In the genomic region with DNA sequence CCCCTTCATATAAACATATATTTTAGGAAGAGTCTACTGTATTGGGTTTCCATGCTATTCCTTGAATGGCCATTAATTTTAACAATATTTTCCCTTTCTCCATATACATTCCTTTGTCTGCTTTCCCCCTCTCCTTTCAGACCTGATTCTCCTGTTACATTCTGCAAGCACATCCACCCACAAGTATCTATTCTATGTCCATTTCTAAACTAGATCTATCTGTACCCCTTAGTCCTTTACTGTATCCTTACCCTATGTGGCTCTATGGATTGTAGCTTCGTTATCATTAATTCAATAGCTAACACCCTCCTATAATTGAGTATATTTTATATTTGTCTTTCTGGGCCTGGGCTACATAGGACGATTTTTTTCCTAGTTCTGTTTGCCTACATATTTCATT, we compare ENCODE assay signal across 32 mouse cellular contexts. TPM values are rescaled to one million over a fixed set of nuclear protein-coding genes. Genes with fewer than 3 reads are reported as not detected.
"Had no signal": no experiment of that assay in that cellular context is flagged by ENCODE, and none has a peak within 500 bp of the region (broad histone marks: within the 10 kb centered on the region; RNA-seq: fewer than 3 reads in every experiment).

No protein-coding gene starts in this region.

- H3K27ac ChIP-seq: left cerebral cortex, adult 2 months; limb, embryonic 10.5 days; limb, embryonic 12.5 days; limb, embryonic 13.5 days; limb, embryonic 15.5 days; liver, embryonic 12.5 days; liver, embryonic 13.5 days; liver, embryonic 14.5 days; liver, embryonic 15.5 days; lung, embryonic 15.5 days; macrophage; midbrain, embryonic 10.5 days; midbrain, embryonic 12.5 days; midbrain, embryonic 15.5 days; neural tube, embryonic 12.5 days had no signal

- DNase-seq: left cerebral cortex, postnatal 4 days; liver; liver, embryonic 13.5 days; liver, postnatal 0 days; lung, adult 18-20 months; lung, adult 2 months; lung, embryonic 14.5 days; lung, postnatal 10 days; lung, postnatal 14 days; lung, postnatal 36 days; lung, postnatal 4 days; midbrain, embryonic 14.5 days had no signal

- H3K27me3 ChIP-seq: limb, embryonic 12.5 days; limb, embryonic 13.5 days; limb, embryonic 15.5 days; liver, embryonic 12.5 days; liver, embryonic 13.5 days; liver, embryonic 15.5 days; lung, embryonic 15.5 days; megakaryocyte, embryonic 14.5 days; midbrain, embryonic 12.5 days; midbrain, embryonic 15.5 days; neural tube, embryonic 12.5 days had no signal

- H3K36me3 ChIP-seq: limb, embryonic 10.5 days; limb, embryonic 12.5 days; limb, embryonic 13.5 days; limb, embryonic 15.5 days; liver, embryonic 12.5 days; liver, embryonic 13.5 days; liver, embryonic 15.5 days; lung, embryonic 15.5 days; midbrain, embryonic 10.5 days; midbrain, embryonic 12.5 days; midbrain, embryonic 15.5 days; neural tube, embryonic 12.5 days had no signal

- H3K4me2 ChIP-seq: limb, embryonic 12.5 days; limb, embryonic 13.5 days; limb, embryonic 15.5 days; liver, embryonic 11.5 days; liver, embryonic 12.5 days; liver, embryonic 13.5 days; liver, embryonic 15.5 days; lung, embryonic 14.5 days; lung, embryonic 15.5 days; midbrain, embryonic 12.5 days; midbrain, embryonic 15.5 days; neural tube, embryonic 12.5 days had no signal

- H3K4me3 ChIP-seq: left cerebral cortex, adult 2 months; limb, embryonic 10.5 days; limb, embryonic 12.5 days; limb, embryonic 13.5 days; limb, embryonic 15.5 days; liver, embryonic 12.5 days; liver, embryonic 13.5 days; liver, embryonic 15.5 days; lung, embryonic 15.5 days; megakaryocyte, embryonic 14.5 days; midbrain, embryonic 10.5 days; midbrain, embryonic 12.5 days; midbrain, embryonic 15.5 days; myocyte; neural tube, embryonic 12.5 days had no signal

- H3K4me1 ChIP-seq: limb, embryonic 10.5 days; limb, embryonic 12.5 days; limb, embryonic 13.5 days; limb, embryonic 15.5 days; liver, embryonic 12.5 days; liver, embryonic 13.5 days; liver, embryonic 15.5 days; lung, embryonic 15.5 days; megakaryocyte, embryonic 14.5 days; midbrain, embryonic 10.5 days; midbrain, embryonic 12.5 days; midbrain, embryonic 15.5 days; neural tube, embryonic 12.5 days had no signal

- ATAC-seq: liver, embryonic 12.5 days; liver, postnatal 0 days; lung, postnatal 0 days; midbrain, embryonic 15.5 days; midbrain, embryonic 16.5 days had no signal

- H3K9ac ChIP-seq: limb, embryonic 12.5 days; limb, embryonic 13.5 days; limb, embryonic 15.5 days; liver, embryonic 12.5 days; liver, embryonic 13.5 days; liver, embryonic 14.5 days; liver, embryonic 15.5 days; liver, postnatal 0 days; lung, embryonic 14.5 days; lung, embryonic 15.5 days; midbrain, embryonic 12.5 days; midbrain, embryonic 15.5 days; neural tube, embryonic 12.5 days had no signal

- H3K9me3 ChIP-seq: limb, embryonic 10.5 days; limb, embryonic 15.5 days; liver, embryonic 15.5 days; lung, embryonic 15.5 days; megakaryocyte, embryonic 14.5 days; midbrain, embryonic 12.5 days had no signal

RNA-seq across cellular contexts. Expression of a gene that starts 33.1 kb away (rescaled TPM):
- polyA plus RNA-seq: limb, embryonic 11.5 days; limb, embryonic 12.5 days; limb, embryonic 15.5 days; midbrain, embryonic 10.5 days; midbrain, embryonic 15.5 days; myocyte; neural tube, embryonic 12.5 days had no signal
